Mouse (Mus musculus) intestine, embryonic 16.5 days (tissue): ENCODE results near the gene Gpr4. TPM values are rescaled to one million over a fixed set of nuclear protein-coding genes. Genes with fewer than 3 reads are reported as not detected.
A peak's percentile ranks its signal among the peaks of the same experiment; 100 is the strongest.

ENCODE experiments used
- ATAC-seq: fragments of 200-750 bp; cut with Nextera tagmentation; 2 replicates; pipeline ENCODE4 v1.8.0; 2017; ENCODE audit warnings: moderate TSS enrichment, moderate library complexity
- H3K27ac ChIP-seq: fragments of 300-500 bp; sonication (generic); 2 replicates; pipeline ENCODE4 v1.5.1; 2014; ENCODE audit warnings: mild to moderate bottlenecking, low read length
- H3K27me3 ChIP-seq: fragments of 300-500 bp; sonication (generic); replicated peaks from 2 replicates; pipeline ENCODE4 v1.6.1; 2014; ENCODE audit warnings: low read length, control low read depth, mixed read lengths; ENCODE audit not compliant: control insufficient read depth, insufficient read depth
- H3K36me3 ChIP-seq: fragments of 300-500 bp; sonication (generic); 2 replicates; pipeline ENCODE4 v1.6.1; 2014; ENCODE audit warnings: low read length, control low read depth; ENCODE audit not compliant: control insufficient read depth, insufficient read depth
- H3K4me1 ChIP-seq: fragments of 300-500 bp; sonication (generic); 2 replicates; pipeline ENCODE4 v1.6.1; 2014; ENCODE audit warnings: low read length, control low read depth, mixed read lengths; ENCODE audit not compliant: control insufficient read depth, insufficient read depth
- H3K4me2 ChIP-seq: fragments of 300-500 bp; sonication (generic); 2 replicates; pipeline ENCODE4 v1.6.1; 2014; ENCODE audit warnings: low read depth, low read length, control low read depth
- H3K4me3 ChIP-seq: fragments of 300-500 bp; sonication (generic); 2 replicates; pipeline ENCODE4 v1.5.1; 2014; ENCODE audit warnings: mild to moderate bottlenecking, low read length
- H3K9ac ChIP-seq: fragments of 300-500 bp; sonication (generic); 2 replicates; pipeline ENCODE4 v1.6.1; 2014; ENCODE audit warnings: low read depth, low read length
- H3K9me3 ChIP-seq: fragments of 300-500 bp; sonication (generic); 2 replicates; pipeline ENCODE4 v1.6.1; 2016; ENCODE audit warnings: low read length, control low read depth; ENCODE audit not compliant: control insufficient read depth
- WGBS: fragments of 180-500 bp; shearing (Covaris S2); extraction: QIAGEN DNeasy Blood & Tissue Kit; methylation state at CpG from one replicate; pipeline ENCODE4 v1.1.7; 2014; 5-methylcytosine and 5-hydroxymethylcytosine counted together
- polyA plus RNA-seq: library from polyadenylated mRNA; unstranded; fragments of >200 nt; fragmentation: Nextera tagmentation; extraction: Ambion mirVana; gene quantifications from 2 replicates; pipeline ENCODE4 v1.2.1, GENCODE M21; 2015

Gene Gpr4
- polyA plus RNA-seq, 1 experiment from 2014 or later, result 1.6 TPM

- Histone ChIP-seq H3K9ac (no peak overlapping the region), H3K4me2 (no peak overlapping the region), H3K4me3 (no peak overlapping the region), H3K27ac (no peak overlapping the region), H3K9me3 (peaks cover 3% of the 10 kb centered on the region; the same call in 1 of the 2 replicates), H3K4me1 (peaks cover 10% of the 10 kb centered on the region; the same call in 1 of the 2 replicates), H3K27me3 (peaks cover 3% of the 10 kb centered on the region; the same call in 1 of the 2 replicates), H3K36me3 (peaks cover under 1% of the 10 kb centered on the region; the same call in 1 of the 2 replicates)
- no peak for ATAC-seq
- 48% methylated on average over 7 of the region's 7 CpGs for WGBS
Observed at GRCm38 (mm10) chr7:19208944-19209472, 3.3 kb upstream of the Gpr4 start.

GRCm38 (mm10) chr7:19209494-19209893 lies 2.8 kb upstream of the Gpr4 start:
- 84% methylated on average over 4 of the region's 4 CpGs for WGBS
- peaks cover 3% of the 10 kb centered on the region; the same call in 1 of the 2 replicates for H3K27me3 ChIP-seq
- H3K9ac ChIP-seq, result no peak overlapping the region
- no peak for ATAC-seq
- H3K4me1 ChIP-seq, result peaks cover 10% of the 10 kb centered on the region; the same call in 1 of the 2 replicates
- no peak overlapping the region for H3K27ac ChIP-seq
- no peak overlapping the region for H3K4me3 ChIP-seq
- H3K36me3 ChIP-seq, result no peaks in the 10 kb centered on the region
- no peak overlapping the region for H3K4me2 ChIP-seq
- peaks cover 3% of the 10 kb centered on the region; the same call in 1 of the 2 replicates for H3K9me3 ChIP-seq

GRCm38 (mm10) chr7:19210010-19210409 lies 2.3 kb upstream of the Gpr4 start:
- no peaks in the 10 kb centered on the region for H3K36me3 ChIP-seq
- H3K27ac ChIP-seq, result no peak overlapping the region
- 89% methylated on average over 5 of the region's 5 CpGs for WGBS
- no peak overlapping the region for H3K4me2 ChIP-seq
- H3K9me3 ChIP-seq, result peaks cover 3% of the 10 kb centered on the region; the same call in 1 of the 2 replicates
- H3K9ac ChIP-seq, result no peak overlapping the region
- peaks cover 3% of the 10 kb centered on the region; the same call in 1 of the 2 replicates for H3K27me3 ChIP-seq
- H3K4me1 ChIP-seq, result peaks cover 10% of the 10 kb centered on the region; the same call in 1 of the 2 replicates
- H3K4me3 ChIP-seq, result no peak overlapping the region
- ATAC-seq, result no peak

- Histone ChIP-seq H3K9ac (no peak overlapping the region), H3K27ac (no peak overlapping the region), H3K4me3 (no peak overlapping the region), H3K27me3 (peaks cover 3% of the 10 kb centered on the region; the same call in 1 of the 2 replicates), H3K4me1 (peaks cover 10% of the 10 kb centered on the region; the same call in 1 of the 2 replicates), H3K4me2 (no peak overlapping the region), H3K9me3 (peaks cover 3% of the 10 kb centered on the region; the same call in 1 of the 2 replicates), H3K36me3 (no peaks in the 10 kb centered on the region)
- no peak for ATAC-seq
- 57% methylated on average over 5 of the region's 5 CpGs for WGBS
Observed at GRCm38 (mm10) chr7:19211041-19211675, 1.2 kb upstream of the Gpr4 start.

- Histone ChIP-seq H3K4me1 (peaks cover 4% of the 10 kb centered on the region; the same call in 1 of the 2 replicates), H3K27ac (no peak overlapping the region), H3K4me2 (0 out of 2 replicates have a peak overlapping the region, but pooled peaks have one; percentile 86), H3K27me3 (peaks cover 3% of the 10 kb centered on the region; the same call in 1 of the 2 replicates), H3K9me3 (peaks cover 3% of the 10 kb centered on the region; the same call in 1 of the 2 replicates), H3K36me3 (no peaks in the 10 kb centered on the region), H3K4me3 (no peak overlapping the region), H3K9ac (no peak overlapping the region)
- no peak for ATAC-seq
- 54% methylated on average over 2 of the region's 2 CpGs for WGBS
Observed at GRCm38 (mm10) chr7:19213385-19213784, 1.0 kb downstream of the Gpr4 start.

GRCm38 (mm10) chr7:19214369-19214768 lies 2.0 kb downstream of the Gpr4 start:
- H3K4me3 ChIP-seq, result no peak overlapping the region
- WGBS, result 74% methylated on average over 7 of the region's 7 CpGs
- H3K27me3 ChIP-seq, result peaks cover 3% of the 10 kb centered on the region; the same call in 1 of the 2 replicates
- no peak overlapping the region for H3K9ac ChIP-seq
- no peak overlapping the region for H3K27ac ChIP-seq
- no peaks in the 10 kb centered on the region for H3K36me3 ChIP-seq
- peaks cover 3% of the 10 kb centered on the region; the same call in 1 of the 2 replicates for H3K9me3 ChIP-seq
- ATAC-seq, result no peak
- H3K4me1 ChIP-seq, result 0 out of 2 replicates have a peak, but pooled peaks cover 3% of the 10 kb centered on the region
- H3K4me2 ChIP-seq, result no peak overlapping the region

- no peak overlapping the region for H3K9ac ChIP-seq
- H3K27ac ChIP-seq, result no peak overlapping the region
- whole genome bisulfite sequencing, result 67% methylated on average over 9 of the region's 9 CpGs
- H3K4me2 ChIP-seq, result no peak overlapping the region
- H3K27me3 ChIP-seq, result peaks cover 3% of the 10 kb centered on the region; the same call in 1 of the 2 replicates
- 0 out of 2 replicates have a peak, but pooled peaks cover 3% of the 10 kb centered on the region for H3K4me1 ChIP-seq
- peaks cover 2% of the 10 kb centered on the region; the same call in 1 of the 2 replicates for H3K9me3 ChIP-seq
- H3K4me3 ChIP-seq, result no peak overlapping the region
- H3K36me3 ChIP-seq, result no peaks in the 10 kb centered on the region
- no peak for ATAC-seq
Observed at GRCm38 (mm10) chr7:19214940-19215339, 2.6 kb downstream of the Gpr4 start.

GRCm38 (mm10) chr7:19217492-19217891 lies 5.2 kb downstream of the Gpr4 start:
- no peak overlapping the region for H3K4me3 ChIP-seq
- peaks cover 3% of the 10 kb centered on the region; the same call in 1 of the 2 replicates for H3K27me3 ChIP-seq
- H3K4me1 ChIP-seq, result no peaks in the 10 kb centered on the region
- no peak overlapping the region for H3K27ac ChIP-seq
- no peaks in the 10 kb centered on the region for H3K36me3 ChIP-seq
- H3K9ac ChIP-seq, result no peak overlapping the region
- H3K4me2 ChIP-seq, result no peak overlapping the region
- WGBS, result 52% methylated on average over 5 of the region's 5 CpGs
- ATAC-seq, result no peak
- no peaks in the 10 kb centered on the region for H3K9me3 ChIP-seq

- H3K27ac ChIP-seq, result no peak overlapping the region
- no peaks in the 10 kb centered on the region for H3K36me3 ChIP-seq
- no peak overlapping the region for H3K4me3 ChIP-seq
- no peaks in the 10 kb centered on the region for H3K9me3 ChIP-seq
- H3K4me1 ChIP-seq, result no peaks in the 10 kb centered on the region
- no peak overlapping the region for H3K9ac ChIP-seq
- H3K27me3 ChIP-seq, result peaks cover 2% of the 10 kb centered on the region; the same call in 1 of the 2 replicates
- WGBS, result 11% methylated on average over 2 of the region's 3 CpGs
- ATAC-seq, result no peak
- no peak overlapping the region for H3K4me2 ChIP-seq
Observed at GRCm38 (mm10) chr7:19217944-19218343, 5.6 kb downstream of the Gpr4 start.
